Mouse (Mus musculus) ES-Bruce4 (cell line): ENCODE data around the gene Pla2g2c.

Experiments used
- CTCF ChIP-seq: IDR thresholded peaks from one replicate; pipeline ENCODE4 v1.8.1; 2011; ENCODE audit warnings: low read depth, low read length
- POLR2A ChIP-seq: IDR thresholded peaks from one replicate; pipeline ENCODE4 v1.8.1; 2011; ENCODE audit warnings: low read length; ENCODE audit not compliant: insufficient read depth

DNA sequence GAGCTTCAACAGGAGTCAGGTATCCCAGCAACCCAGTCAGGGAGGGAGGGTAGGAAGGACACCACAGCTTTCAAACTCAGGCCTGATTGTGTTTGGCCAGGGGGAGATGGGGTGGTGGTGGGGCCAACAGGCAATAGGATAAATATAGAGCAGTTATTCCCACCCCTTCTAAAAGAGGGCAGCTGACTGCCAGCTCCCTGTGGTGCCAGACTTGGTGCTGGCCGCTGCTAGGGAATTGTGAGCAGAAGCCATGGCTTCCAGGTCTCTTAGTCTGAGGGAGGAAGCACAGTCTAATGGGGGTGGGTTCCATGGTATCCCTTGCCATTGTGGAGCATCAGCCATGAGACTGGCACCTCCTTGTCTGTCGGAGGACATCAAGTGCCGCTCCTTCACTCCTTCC, 29.0 kb downstream of the Pla2g2c start:
- TF ChIP-seq POLR2A = no peak
- no peak for TF ChIP-seq CTCF
